Mouse (Mus musculus) CD4-positive helper T cell, adult 2 months (primary cell): Measurements from ENCODE around the gene Gm11568.
"Not testable (repeated sequence)": the region's sequence is repeated elsewhere in the genome, so short reads cannot be mapped to it uniquely, and the experiment has no call there.

Experiments
- DNase-seq: peaks from one replicate; pipeline ENCODE4 v3.0.0-alpha.2; 2012; ENCODE audit warnings: low read depth, missing footprints, low spot score

Gene Gm11568

DNA sequence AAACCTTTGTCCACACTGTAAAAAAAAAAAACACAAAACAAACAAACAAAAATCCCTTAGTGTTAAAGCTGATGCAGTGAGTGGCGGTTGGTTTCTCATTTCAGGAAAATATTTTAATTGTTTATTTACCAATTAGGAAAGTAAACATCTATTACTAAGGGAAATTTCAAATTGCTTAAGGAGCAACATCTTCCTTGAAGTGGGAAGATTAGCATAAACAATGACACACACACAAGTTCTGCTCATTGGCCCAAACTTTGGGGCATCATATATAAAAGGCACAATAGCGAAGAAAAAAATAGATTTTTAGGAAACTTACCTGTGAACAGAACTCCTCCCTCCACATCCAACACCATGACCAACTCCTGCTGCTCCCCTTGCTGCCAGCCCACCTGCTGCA is at the start of gene Gm11568:
Gene Gm11568, plus strand, starts transcription at position 301 of the 400 bp plus-strand sequence.
- DNase-seq: no peak

- not testable (repeated sequence) for DNase-seq
Measured at GRCm38 (mm10) chr11:99809792-99810191, 47.9 kb upstream of the Gm11568 start, which contains the start of gene Krtap4-13. TSS of gene Krtap4-13 (minus strand) at chr11:99809892.

GRCm38 (mm10) chr11:99815566-99815965 is 42.2 kb upstream of the Gm11568 start, which contains the start of gene Gm11564:
TSS of gene Gm11564 (minus strand) at chr11:99815666.
- not testable (repeated sequence) for DNase-seq

DNA sequence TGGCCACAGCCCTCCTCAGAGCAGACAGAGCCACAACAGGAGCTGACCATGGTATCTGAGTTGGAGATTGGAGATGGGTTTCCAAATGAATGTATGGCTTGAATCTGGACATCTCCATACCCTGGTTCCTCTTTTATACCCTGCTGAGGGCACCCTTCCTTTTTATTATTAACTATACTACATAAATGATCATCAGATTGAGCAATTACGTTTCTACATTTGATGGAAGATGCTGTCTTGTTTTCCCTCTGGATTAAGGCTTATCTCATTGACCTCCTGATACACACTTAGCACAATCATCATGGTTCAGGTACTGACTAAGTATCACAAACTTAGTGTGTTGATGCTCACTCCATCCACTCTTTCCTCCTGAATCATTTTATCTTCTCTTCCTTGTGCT is 19.8 kb upstream of the Gm11568 start, which contains the start of gene 2300003K06Rik:
Gene 2300003K06Rik, minus strand, starts transcription at position 101 of the 400 bp plus-strand sequence.
- DNase-seq: no peak

GRCm38 (mm10) chr11:99842185-99842584 is 15.5 kb upstream of the Gm11568 start:
- DNase-seq: no peak

GRCm38 (mm10) chr11:99846746-99847145 is 11.0 kb upstream of the Gm11568 start:
- DNase-seq: no peak

GRCm38 (mm10) chr11:99851508-99851907 is 6.2 kb upstream of the Gm11568 start, which contains the start of gene Krtap4-16:
TSS of gene Krtap4-16 (minus strand) at chr11:99851608.
- no peak for DNase-seq

- no peak for DNase-seq
Measured at GRCm38 (mm10) chr11:99854121-99854520, 3.6 kb upstream of the Gm11568 start.

DNA sequence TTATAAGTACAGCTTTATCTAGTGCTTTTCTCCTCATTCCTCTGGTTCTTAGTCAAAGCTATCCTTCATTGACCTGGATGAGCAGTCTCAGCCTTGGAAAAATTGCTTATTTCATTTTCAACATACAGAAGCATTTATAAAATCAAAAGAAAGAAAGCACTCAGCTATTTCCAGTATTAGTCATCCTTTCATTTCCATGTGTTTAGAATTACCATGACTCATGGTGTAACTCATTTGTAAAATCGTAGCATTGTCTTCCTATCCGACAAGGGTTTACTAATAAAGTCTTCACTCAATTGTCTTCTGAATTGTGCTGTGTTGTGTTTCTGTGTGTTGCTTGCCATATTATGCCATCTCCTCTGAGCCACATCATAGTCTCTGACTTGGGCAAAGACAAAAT is 1.0 kb downstream of the Gm11568 start:
- no peak for DNase-seq

GRCm38 (mm10) chr11:99864176-99864575 is 6.5 kb downstream of the Gm11568 start, which contains the start of gene Gm11559:
TSS of gene Gm11559 (plus strand) at chr11:99864476.
- DNase-seq: not testable (repeated sequence)

DNA sequence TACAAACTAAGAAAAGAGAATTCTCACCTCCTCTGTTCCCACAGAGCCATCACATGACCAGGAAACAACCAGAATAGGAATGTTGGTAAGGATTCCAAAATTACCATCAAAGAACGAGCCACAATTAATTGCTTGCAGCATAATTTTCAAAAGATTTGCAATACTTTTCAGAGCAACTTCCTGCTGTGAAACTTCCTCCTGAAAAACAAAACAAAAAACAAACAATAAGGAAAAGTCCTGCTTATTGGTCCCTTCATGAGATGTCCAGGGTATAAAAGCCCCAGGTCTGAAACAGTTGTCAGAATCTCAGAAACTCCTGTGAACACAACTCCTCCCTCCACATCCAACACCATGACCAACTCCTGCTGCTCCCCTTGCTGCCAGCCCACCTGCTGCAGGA is 15.4 kb downstream of the Gm11568 start, which contains the start of gene Krtap9-1:
Gene Krtap9-1, plus strand, starts transcription at position 301 of the 400 bp plus-strand sequence.
- not testable (repeated sequence) for DNase-seq

GRCm38 (mm10) chr11:99878887-99879286 is 21.2 kb downstream of the Gm11568 start, which contains the start of gene Gm11567:
TSS of gene Gm11567 (plus strand) at chr11:99879187.
- not testable (repeated sequence) for DNase-seq

GRCm38 (mm10) chr11:99907620-99908019 is 49.9 kb downstream of the Gm11568 start, which contains the start of gene Krtap31-1:
TSS of gene Krtap31-1 (plus strand) at chr11:99907920.
- DNase-seq: no peak
